Mouse (Mus musculus): ENCODE data around the gene Lat2. TPM values are rescaled to one million over a fixed set of nuclear protein-coding genes. Genes with fewer than 3 reads are reported as not detected.
A peak's percentile ranks its signal among the peaks of the same experiment; 100 is the strongest.

Gene Lat2
- polyA plus RNA-seq, 1 experiment, result 2.1 TPM

DNA sequence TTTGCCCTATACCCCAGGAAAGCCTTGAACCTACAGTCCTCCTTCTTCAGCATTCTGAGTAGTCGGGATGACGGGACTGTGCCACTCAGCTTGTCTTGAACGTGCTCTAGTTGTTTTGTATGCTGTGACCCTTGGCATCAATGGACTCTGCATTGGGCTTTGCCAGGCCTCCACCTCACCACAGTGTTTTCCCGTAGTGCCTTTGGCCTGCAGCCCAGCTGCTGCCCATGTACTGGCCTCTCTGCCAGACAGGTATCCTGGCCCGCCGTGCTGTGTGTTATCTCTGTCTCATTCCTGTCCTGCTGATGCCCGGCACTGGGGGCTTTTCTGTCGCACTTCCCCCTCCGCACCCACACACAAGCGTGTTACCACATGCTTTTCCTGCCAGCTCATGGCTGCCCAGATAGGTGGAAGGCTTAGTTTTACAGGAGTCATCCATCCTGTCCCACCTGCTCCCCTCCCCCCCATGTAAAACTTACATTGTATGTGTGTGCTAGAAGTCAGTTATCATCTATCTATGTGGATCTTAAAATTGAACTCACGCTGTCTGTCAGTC lies 22.7 kb downstream of the Lat2 start:
- Histone ChIP-seq H3K4me1 (ENCODE audit: control insufficient read depth, insufficient read depth, low read length) (peaks cover 4% of the 10 kb centered on the region; the same call in 1 of the 2 replicates), H3K27ac (ENCODE audit: insufficient read depth, low read length) (no peak overlapping the region), H3K4me3 (replicated peaks; ENCODE audit: insufficient read depth, low read depth, low read length) (no peak overlapping the region), H3K27me3 (ENCODE audit: control insufficient read depth, insufficient read depth, low read length) (no peaks in the 10 kb centered on the region)
- peak; percentile 38 to 54 for DNase-seq
- TF ChIP-seq POLR2A (IDR thresholded peaks at IDR 0.05; ENCODE audit: borderline replicate concordance, insufficient read depth, low read length) (no peak), CTCF (IDR thresholded peaks at IDR 0.05; ENCODE audit: borderline replicate concordance, insufficient read depth, low read depth, low read length) (no peak)
- 30% methylated on average over 11 of the region's 11 CpGs for WGBS

- H3K4me1 ChIP-seq (ENCODE audit: control insufficient read depth, insufficient read depth, low read length), result peaks cover 4% of the 10 kb centered on the region; the same call in 1 of the 2 replicates
- no peaks in the 10 kb centered on the region for H3K27me3 ChIP-seq (ENCODE audit: control insufficient read depth, insufficient read depth, low read length)
- H3K4me3 ChIP-seq (replicated peaks; ENCODE audit: insufficient read depth, low read depth, low read length), result no peak overlapping the region
- WGBS, result 87% methylated on average over 3 of the region's 3 CpGs
- TF ChIP-seq CTCF (IDR thresholded peaks at IDR 0.05; ENCODE audit: borderline replicate concordance, insufficient read depth, low read depth, low read length) (no peak), POLR2A (IDR thresholded peaks at IDR 0.05; ENCODE audit: borderline replicate concordance, insufficient read depth, low read length) (no peak)
- H3K27ac ChIP-seq (ENCODE audit: insufficient read depth, low read length), result no peak overlapping the region
- no peak for DNase-seq
These were observed 24.9 kb downstream of the Lat2 start for GRCm38 (mm10) chr5:134589900-134590299.

DNA sequence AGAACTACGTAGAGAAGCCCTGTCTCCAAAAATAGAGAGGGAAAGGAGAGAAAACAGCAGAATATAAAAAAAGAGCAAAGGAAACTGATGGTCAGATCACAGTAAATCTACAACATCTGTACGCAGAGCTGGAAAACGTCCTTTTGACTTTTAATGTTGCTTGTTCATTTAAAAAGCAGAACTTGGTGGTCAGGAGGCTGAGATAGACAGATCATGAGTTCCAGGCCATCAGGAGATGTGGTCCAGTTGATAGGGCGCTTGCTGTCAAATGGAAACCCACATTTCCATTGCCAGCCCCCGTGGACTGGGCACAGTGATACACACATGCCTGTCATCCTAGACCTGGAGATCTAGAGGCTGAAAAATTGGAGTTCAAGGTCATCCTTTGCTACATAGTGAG lies 30.0 kb downstream of the Lat2 start:
- Histone ChIP-seq H3K4me1 (ENCODE audit: control insufficient read depth, insufficient read depth, low read length) (peaks cover 3% of the 10 kb centered on the region; the same call in 1 of the 2 replicates), H3K27ac (ENCODE audit: insufficient read depth, low read length) (no peak overlapping the region), H3K4me3 (replicated peaks; ENCODE audit: insufficient read depth, low read depth, low read length) (no peak overlapping the region), H3K27me3 (ENCODE audit: control insufficient read depth, insufficient read depth, low read length) (no peaks in the 10 kb centered on the region)
- TF ChIP-seq POLR2A (IDR thresholded peaks at IDR 0.05; ENCODE audit: borderline replicate concordance, insufficient read depth, low read length), result no peak
- TF ChIP-seq CTCF (IDR thresholded peaks at IDR 0.05; ENCODE audit: borderline replicate concordance, insufficient read depth, low read depth, low read length), result no peak
- WGBS, result 90% methylated on average over 5 of the region's 5 CpGs
- DNase-seq, result no peak

GRCm38 (mm10) chr5:134583884-134584213 lies 31.0 kb downstream of the Lat2 start:
- Histone ChIP-seq H3K27ac (ENCODE audit: insufficient read depth, low read length) (no peak overlapping the region), H3K4me1 (ENCODE audit: control insufficient read depth, insufficient read depth, low read length) (peaks cover 3% of the 10 kb centered on the region; the same call in 1 of the 2 replicates), H3K27me3 (ENCODE audit: control insufficient read depth, insufficient read depth, low read length) (no peaks in the 10 kb centered on the region), H3K4me3 (replicated peaks; ENCODE audit: insufficient read depth, low read depth, low read length) (no peak overlapping the region)
- DNase-seq, result no peak
- TF ChIP-seq CTCF (IDR thresholded peaks at IDR 0.05; ENCODE audit: borderline replicate concordance, insufficient read depth, low read depth, low read length) (no peak), POLR2A (IDR thresholded peaks at IDR 0.05; ENCODE audit: borderline replicate concordance, insufficient read depth, low read length) (no peak)
- 55% methylated on average over 3 of the region's 3 CpGs for WGBS

DNA sequence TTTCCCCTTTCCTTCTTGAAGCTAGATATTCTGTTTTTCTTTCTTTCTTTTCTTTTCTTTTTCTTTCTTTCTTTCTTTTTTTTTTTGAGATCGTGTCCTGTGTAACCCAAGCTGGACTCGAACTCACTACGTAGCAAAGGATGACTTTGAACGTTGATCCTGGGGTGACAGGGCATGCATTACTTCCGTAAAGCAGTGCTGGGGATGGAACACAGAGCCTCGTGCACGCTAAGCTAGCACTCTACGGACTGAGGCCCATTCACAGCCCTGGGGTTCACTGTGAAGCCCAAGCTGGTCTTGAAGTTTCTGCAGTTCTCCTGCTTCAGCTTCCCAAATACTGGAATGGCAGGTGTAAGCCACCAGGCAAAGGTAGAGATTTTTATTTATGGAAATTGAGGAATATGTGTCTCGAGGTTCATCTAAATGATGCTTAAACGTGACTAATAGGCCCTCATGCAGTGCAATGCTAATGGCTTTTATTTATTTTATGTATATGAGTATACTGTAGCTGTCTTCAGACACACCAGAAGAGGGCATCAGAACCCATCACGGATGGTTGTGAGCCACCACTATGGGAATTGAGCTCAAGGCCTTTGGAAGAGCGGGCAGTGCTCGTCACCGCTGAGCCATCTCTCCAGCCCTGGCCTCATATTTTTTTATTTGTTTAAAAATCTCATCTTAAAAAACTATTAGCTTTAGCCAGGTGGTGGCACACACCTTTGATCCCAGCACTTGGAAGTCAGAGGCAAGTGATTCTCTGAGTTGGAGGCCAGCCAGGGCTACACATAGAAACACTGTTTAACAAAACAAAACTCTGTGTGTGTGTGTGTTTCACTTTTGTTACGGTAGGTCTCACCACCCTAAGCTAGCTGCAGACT lies 31.6 kb downstream of the Lat2 start:
- H3K27me3 ChIP-seq (ENCODE audit: control insufficient read depth, insufficient read depth, low read length), result no peaks in the 10 kb centered on the region
- H3K4me3 ChIP-seq (replicated peaks; ENCODE audit: insufficient read depth, low read depth, low read length), result peak overlapping the region; percentile 88
- WGBS, result 26% methylated on average over 15 of the region's 15 CpGs
- H3K27ac ChIP-seq (ENCODE audit: insufficient read depth, low read length), result no peak overlapping the region
- TF ChIP-seq CTCF (IDR thresholded peaks at IDR 0.05; ENCODE audit: borderline replicate concordance, insufficient read depth, low read depth, low read length) (no peak), POLR2A (IDR thresholded peaks at IDR 0.05; ENCODE audit: borderline replicate concordance, insufficient read depth, low read length) (no peak)
- no peak for DNase-seq
- peaks cover 3% of the 10 kb centered on the region; the same call in 1 of the 2 replicates for H3K4me1 ChIP-seq (ENCODE audit: control insufficient read depth, insufficient read depth, low read length)

- no peaks in the 10 kb centered on the region for H3K27me3 ChIP-seq (ENCODE audit: control insufficient read depth, insufficient read depth, low read length)
- H3K4me1 ChIP-seq (ENCODE audit: control insufficient read depth, insufficient read depth, low read length), result peaks cover 3% of the 10 kb centered on the region; the same call in 1 of the 2 replicates
- TF ChIP-seq POLR2A (IDR thresholded peaks at IDR 0.05; ENCODE audit: borderline replicate concordance, insufficient read depth, low read length) (peak; percentile 83; the same call in 1 of the 2 replicates), CTCF (IDR thresholded peaks at IDR 0.05; ENCODE audit: borderline replicate concordance, insufficient read depth, low read depth, low read length) (peak; percentile 66; the same call in 1 of the 2 replicates)
- H3K4me3 ChIP-seq (replicated peaks; ENCODE audit: insufficient read depth, low read depth, low read length), result peak overlapping the region; percentile 88
- no peak overlapping the region for H3K27ac ChIP-seq (ENCODE audit: insufficient read depth, low read length)
- DNase-seq, result peak; percentile 96 to 98
- WGBS, result 7% methylated on average over 30 of the region's 30 CpGs
These were observed 32.5 kb downstream of the Lat2 start for GRCm38 (mm10) chr5:134582221-134582907.

DNA sequence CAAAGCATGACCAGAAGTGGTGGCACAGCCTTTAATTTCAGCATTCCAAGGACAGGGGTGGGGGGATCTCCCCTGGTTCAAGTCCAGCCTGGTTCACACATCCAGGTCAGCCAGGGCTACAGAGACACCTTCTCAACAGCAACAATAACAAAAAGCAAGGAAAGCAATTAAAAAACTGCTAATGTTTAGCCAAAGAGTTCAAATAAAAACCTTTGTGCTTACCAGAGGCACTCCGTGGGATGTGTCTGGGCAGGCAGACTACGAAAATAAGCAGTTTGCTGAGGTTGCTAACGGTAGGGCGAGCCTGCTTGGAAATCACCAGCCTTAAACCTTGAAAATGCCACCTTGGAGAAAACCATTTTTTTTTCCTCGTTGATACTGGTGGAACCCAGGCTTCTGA lies 33.7 kb downstream of the Lat2 start, which contains the start of gene Rfc2:
Gene Rfc2 (plus strand): TSS at position 221 of the 400 bp plus-strand sequence.
- Histone ChIP-seq H3K4me3 (replicated peaks; ENCODE audit: insufficient read depth, low read depth, low read length) (no peak within 1 kb of the TSS), H3K4me1 (ENCODE audit: control insufficient read depth, insufficient read depth, low read length) (peaks cover 3% of the 10 kb centered on the region; the same call in 1 of the 2 replicates), H3K27ac (ENCODE audit: insufficient read depth, low read length) (no peak within 1 kb of the TSS), H3K27me3 (ENCODE audit: control insufficient read depth, insufficient read depth, low read length) (no peaks in the 10 kb centered on the region)
- 92% methylated on average over 5 of the region's 5 CpGs for WGBS
- DNase-seq, result no peak
- TF ChIP-seq CTCF (IDR thresholded peaks at IDR 0.05; ENCODE audit: borderline replicate concordance, insufficient read depth, low read depth, low read length) (no peak), POLR2A (IDR thresholded peaks at IDR 0.05; ENCODE audit: borderline replicate concordance, insufficient read depth, low read length) (no peak)

Data from cerebellum, adult 2 months (tissue).